Mouse (Mus musculus) myocyte (in vitro differentiated cells): Measurements from ENCODE around the gene Sms. TPM values are rescaled to one million over a fixed set of nuclear protein-coding genes. Genes with fewer than 3 reads are reported as not detected.

ENCODE experiments used
- H3K27me3 ChIP-seq: one replicate; pipeline ENCODE4 v1.6.1; 2011; ENCODE audit not compliant: control insufficient read depth, insufficient read depth, insufficient read length
- H3K36me3 ChIP-seq: one replicate; pipeline ENCODE4 v1.6.1; 2011; ENCODE audit not compliant: control insufficient read depth, insufficient read depth
- H3K4me2 ChIP-seq: one replicate; pipeline ENCODE4 v1.6.1; 2011; ENCODE audit warnings: low read depth, control low read depth
- H3K4me3 ChIP-seq: one replicate; pipeline ENCODE4 v1.5.1; 2011; ENCODE audit warnings: mild to moderate bottlenecking, control low read depth, moderate library complexity
- H3K79me2 ChIP-seq: one replicate; pipeline ENCODE4 v1.6.1; 2011; ENCODE audit not compliant: control insufficient read depth, insufficient read depth
- H3ac ChIP-seq: one replicate; pipeline ENCODE4 v1.6.1; 2011; ENCODE audit not compliant: control insufficient read depth, insufficient read length
- E2F4 ChIP-seq: IDR thresholded peaks from one replicate; pipeline ENCODE4 v1.6.1; 2011; ENCODE audit warnings: mild to moderate bottlenecking, control low read depth, moderate library complexity; ENCODE audit not compliant: insufficient read depth
- MYOD1 ChIP-seq, 3 experiments: IDR thresholded peaks; one replicate each; pipeline ENCODE4 v1.6.1; 2011; ENCODE audit warnings: control low read depth in 2 of 3, low read depth in 2 of 3, mild to moderate bottlenecking in 2 of 3, moderate library complexity in 1 of 3; ENCODE audit not compliant: insufficient read length in 2 of 3, control insufficient read depth in 1 of 3
- POLR2A ChIP-seq: IDR thresholded peaks from one replicate; pipeline ENCODE4 v1.6.1; 2011; ENCODE audit warnings: low read depth, mild to moderate bottlenecking, control low read depth, moderate library complexity; ENCODE audit not compliant: insufficient read length
- POLR2AphosphoS2 ChIP-seq: IDR thresholded peaks from one replicate; pipeline ENCODE4 v1.6.1; 2011; ENCODE audit warnings: low read depth, control low read depth; ENCODE audit not compliant: insufficient read length
- REST ChIP-seq: IDR thresholded peaks from one replicate; pipeline ENCODE4 v1.6.1; 2011; ENCODE audit warnings: mild to moderate bottlenecking, control low read depth, moderate library complexity; ENCODE audit not compliant: insufficient read depth, insufficient read length
- SRF ChIP-seq: IDR thresholded peaks from one replicate; pipeline ENCODE4 v1.6.1; 2011; ENCODE audit warnings: low read depth; ENCODE audit not compliant: control insufficient read depth, insufficient read length
- TCF12 ChIP-seq: IDR thresholded peaks from one replicate; pipeline ENCODE4 v1.6.1; 2011; ENCODE audit warnings: mild to moderate bottlenecking, control low read depth; ENCODE audit not compliant: poor library complexity, insufficient read depth, severe bottlenecking
- polyA plus RNA-seq: library from polyadenylated mRNA; unstranded; fragments of >200 nt; fragmentation: generic; extraction: Trizol; gene quantifications from one replicate; pipeline ENCODE4 v1.2.1, GENCODE M21; 2012; ENCODE audit warnings: missing spikeins

The Sms gene
- polyA plus RNA-seq, 1 experiment = 36.0 TPM

DNA sequence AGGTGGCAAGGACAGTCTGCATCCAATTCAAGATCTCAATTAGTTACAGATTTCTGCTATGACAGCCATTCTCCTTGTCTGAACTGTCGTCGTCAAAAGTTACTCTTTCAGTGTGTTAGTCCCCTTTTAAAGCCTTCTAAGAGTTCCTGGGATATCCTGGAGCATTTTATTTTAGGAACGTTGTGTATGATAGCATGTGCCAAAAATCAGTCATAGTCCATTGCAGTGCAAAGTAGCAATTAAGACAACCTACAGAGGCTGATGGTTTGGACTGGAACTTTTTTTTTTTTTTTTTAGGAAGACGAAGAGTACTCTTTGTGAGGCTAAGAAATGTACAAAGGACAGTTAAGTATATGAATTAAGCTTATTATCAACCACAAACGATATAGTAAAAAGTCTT is 76.9 kb downstream of the Sms start, which contains the start of gene Phex:
Gene Phex (minus strand): TSS at position 101 of the 400 bp plus-strand sequence.
- Histone ChIP-seq H3K27me3 (no peaks in the 10 kb centered on the region), H3K79me2 (no peaks in the 10 kb centered on the region), H3K4me2 (no peak within 1 kb of the TSS), H3K4me3 (no peak within 1 kb of the TSS), H3K36me3 (no peaks in the 10 kb centered on the region), H3ac (no peak within 1 kb of the TSS)
- no peak for TF ChIP-seq POLR2AphosphoS2
- no peak for TF ChIP-seq E2F4

DNA sequence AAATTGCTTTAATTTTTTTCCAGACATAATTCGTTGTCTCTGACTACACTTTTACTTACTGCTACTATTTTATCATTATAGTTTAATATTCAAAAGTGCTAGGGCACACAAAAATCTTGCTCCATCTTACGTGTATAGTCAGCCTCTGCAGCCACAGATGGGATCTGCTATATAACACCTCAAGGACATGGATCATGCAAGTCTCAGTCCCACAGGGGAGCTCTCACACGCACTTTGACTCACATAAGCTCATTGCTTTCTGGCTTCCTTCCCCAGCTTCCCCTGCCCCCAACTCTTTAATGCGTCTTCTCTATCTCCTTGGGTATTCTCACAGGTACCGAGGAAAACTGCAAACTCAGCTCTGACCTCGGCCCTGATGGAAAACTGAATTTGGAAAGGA is 87.2 kb downstream of the Sms start:
- TF ChIP-seq POLR2A (no peak), MYOD1 (IDR thresholded peaks at IDR 0.05; ENCODE audit: control insufficient read depth in 1 of 3, insufficient read length in 2 of 3, low read depth in 2 of 3) (no peak), TCF12 (no peak), SRF (no peak), REST (no peak)
- Histone ChIP-seq H3ac (no peak overlapping the region), H3K4me3 (no peak overlapping the region), H3K36me3 (no peaks in the 10 kb centered on the region), H3K4me2 (no peak overlapping the region), H3K79me2 (no peaks in the 10 kb centered on the region), H3K27me3 (no peaks in the 10 kb centered on the region)

Other genes with a start within 250 kb of the Sms start
- 0.25 TPM for gene Phex, start 77.0 kb downstream of the Sms start, polyA plus RNA-seq
- 0.59 TPM for gene Yy2, start 76.7 kb upstream of the Sms start, polyA plus RNA-seq
- 7.6 TPM for gene Mbtps2, start 106.4 kb upstream of the Sms start, polyA plus RNA-seq
- gene Smpx, start 206.6 kb upstream of the Sms start, polyA plus RNA-seq = 55.1 TPM